Mouse (Mus musculus) midbrain, embryonic 10.5 days (tissue): ENCODE measurements at regions not wholly inside any gene's neighbourhood (a gene's known extent, or its start where the extent isn't known, plus 50 kb on each side); places are given as distances from the start of the nearest gene placed in this dataset.

Experiments
- DNase-seq: peaks from one replicate; pipeline ENCODE4 v3.0.0-alpha.2; 2017; ENCODE audit warnings: low spot score
- H3K27ac ChIP-seq: fragments of 300-500 bp; sonication (generic); replicated peaks from 2 replicates; pipeline ENCODE4 v1.5.1; 2016; ENCODE audit warnings: mild to moderate bottlenecking
- H3K27me3 ChIP-seq: fragments of 300-500 bp; sonication (generic); 2 replicates; pipeline ENCODE4 v1.6.1; 2016; ENCODE audit warnings: low read depth, mild to moderate bottlenecking; ENCODE audit not compliant: poor library complexity, severe bottlenecking
- H3K36me3 ChIP-seq: fragments of 300-500 bp; sonication (generic); 2 replicates; pipeline ENCODE4 v1.6.1; 2016; ENCODE audit warnings: mild to moderate bottlenecking, moderate library complexity
- H3K4me1 ChIP-seq: fragments of 300-500 bp; sonication (generic); 2 replicates; pipeline ENCODE4 v1.6.1; 2016
- H3K4me3 ChIP-seq: fragments of 300-500 bp; sonication (generic); 2 replicates; pipeline ENCODE4 v1.5.1; 2016; ENCODE audit warnings: mild to moderate bottlenecking, moderate library complexity
- H3K9me3 ChIP-seq: fragments of 300-500 bp; sonication (generic); replicated peaks from 2 replicates; pipeline ENCODE4 v1.6.1; 2016; ENCODE audit warnings: mild to moderate bottlenecking
- WGBS: fragments of 180-500 bp; shearing (Covaris S2); methylation state at CpG from one replicate; pipeline ENCODE4 v1.1.7; 2016; 5-methylcytosine and 5-hydroxymethylcytosine counted together

- Histone ChIP-seq H3K27ac (no peak overlapping the region), H3K4me1 (no peaks in the 10 kb centered on the region), H3K9me3 (no peaks in the 10 kb centered on the region), H3K4me3 (no peak overlapping the region), H3K27me3 (no peaks in the 10 kb centered on the region), H3K36me3 (no peaks in the 10 kb centered on the region)
- WGBS: 94% methylated on average over 5 of the region's 5 CpGs
- no peak for DNase-seq
Measured at GRCm38 (mm10) chr6:101931768-101932167, 554.1 kb upstream of the Pdzrn3 start.

- WGBS: 83% methylated on average over 4 of the region's 4 CpGs
Measured at GRCm38 (mm10) chr6:101921686-101922085, 544.0 kb upstream of the Pdzrn3 start.

GRCm38 (mm10) chr6:101921186-101921585 is 543.5 kb upstream of the Pdzrn3 start:
- no peaks in the 10 kb centered on the region for H3K27me3 ChIP-seq
- H3K36me3 ChIP-seq: no peaks in the 10 kb centered on the region
- no peak overlapping the region for H3K4me3 ChIP-seq
- no peak overlapping the region for H3K27ac ChIP-seq
- no peaks in the 10 kb centered on the region for H3K9me3 ChIP-seq
- H3K4me1 ChIP-seq: no peaks in the 10 kb centered on the region
- DNase-seq: no peak

More at GRCm38 (mm10) chr6:101921686-101922085, 544.0 kb upstream of the Pdzrn3 start:
- H3K9me3 ChIP-seq: no peaks in the 10 kb centered on the region
- no peaks in the 10 kb centered on the region for H3K4me1 ChIP-seq
- no peaks in the 10 kb centered on the region for H3K27me3 ChIP-seq
- no peaks in the 10 kb centered on the region for H3K36me3 ChIP-seq
- H3K4me3 ChIP-seq: no peak overlapping the region
- DNase-seq: no peak
- no peak overlapping the region for H3K27ac ChIP-seq

GRCm38 (mm10) chr6:101918914-101919313 is 541.2 kb upstream of the Pdzrn3 start:
- no peaks in the 10 kb centered on the region for H3K4me1 ChIP-seq
- no peak for DNase-seq

GRCm38 (mm10) chr6:101905029-101905342 is 527.3 kb upstream of the Pdzrn3 start:
- Histone ChIP-seq H3K27me3 (no peaks in the 10 kb centered on the region), H3K4me3 (no peak overlapping the region), H3K36me3 (no peaks in the 10 kb centered on the region), H3K27ac (no peak overlapping the region), H3K9me3 (no peaks in the 10 kb centered on the region), H3K4me1 (no peaks in the 10 kb centered on the region)
- DNase-seq: no peak
- WGBS: 90% methylated on average over 2 of the region's 2 CpGs

More at GRCm38 (mm10) chr6:101918914-101919313, 541.2 kb upstream of the Pdzrn3 start:
- no peak overlapping the region for H3K27ac ChIP-seq
- no peaks in the 10 kb centered on the region for H3K9me3 ChIP-seq
- H3K36me3 ChIP-seq: no peaks in the 10 kb centered on the region
- H3K27me3 ChIP-seq: no peaks in the 10 kb centered on the region
- H3K4me3 ChIP-seq: no peak overlapping the region

GRCm38 (mm10) chr6:101904234-101905028 is 526.7 kb upstream of the Pdzrn3 start:
- Histone ChIP-seq H3K4me1 (no peaks in the 10 kb centered on the region), H3K27ac (no peak overlapping the region), H3K36me3 (no peaks in the 10 kb centered on the region), H3K4me3 (no peak overlapping the region), H3K27me3 (no peaks in the 10 kb centered on the region), H3K9me3 (no peaks in the 10 kb centered on the region)
- WGBS: 78% methylated on average over 2 of the region's 2 CpGs
- no peak for DNase-seq

- WGBS: 81% methylated on average over 2 of the region's 2 CpGs
- Histone ChIP-seq H3K27ac (no peak overlapping the region), H3K4me3 (no peak overlapping the region), H3K4me1 (no peaks in the 10 kb centered on the region), H3K36me3 (no peaks in the 10 kb centered on the region), H3K9me3 (no peaks in the 10 kb centered on the region), H3K27me3 (no peaks in the 10 kb centered on the region)
- DNase-seq: no peak
Measured at GRCm38 (mm10) chr6:101902276-101902675, 524.6 kb upstream of the Pdzrn3 start.

- no peaks in the 10 kb centered on the region for H3K4me1 ChIP-seq
- 81% methylated on average over 4 of the region's 4 CpGs for WGBS
- H3K4me3 ChIP-seq: no peak overlapping the region
- no peaks in the 10 kb centered on the region for H3K36me3 ChIP-seq
- H3K9me3 ChIP-seq: no peaks in the 10 kb centered on the region
- no peaks in the 10 kb centered on the region for H3K27me3 ChIP-seq
- H3K27ac ChIP-seq: no peak overlapping the region
- DNase-seq: no peak
Measured at GRCm38 (mm10) chr6:101898544-101898943, 520.8 kb upstream of the Pdzrn3 start.

GRCm38 (mm10) chr6:101890655-101891054 is 513.0 kb upstream of the Pdzrn3 start:
- no peaks in the 10 kb centered on the region for H3K9me3 ChIP-seq

GRCm38 (mm10) chr6:101882938-101883337 is 505.2 kb upstream of the Pdzrn3 start:
- H3K27me3 ChIP-seq: no peaks in the 10 kb centered on the region
- H3K4me3 ChIP-seq: no peak overlapping the region
- DNase-seq: no peak
- H3K36me3 ChIP-seq: no peaks in the 10 kb centered on the region
- peaks cover 5% of the 10 kb centered on the region; the same call in 1 of the 2 replicates for H3K4me1 ChIP-seq
- H3K27ac ChIP-seq: no peak overlapping the region; the same call in 1 of the 2 replicates
- WGBS: 77% methylated on average over 4 of the region's 4 CpGs
- no peaks in the 10 kb centered on the region for H3K9me3 ChIP-seq

More at GRCm38 (mm10) chr6:101890655-101891054, 513.0 kb upstream of the Pdzrn3 start:
- no peak for DNase-seq
- Histone ChIP-seq H3K4me3 (no peak overlapping the region), H3K36me3 (no peaks in the 10 kb centered on the region), H3K27me3 (no peaks in the 10 kb centered on the region), H3K4me1 (no peaks in the 10 kb centered on the region), H3K27ac (no peak overlapping the region)

GRCm38 (mm10) chr6:101874894-101875293 is 497.2 kb upstream of the Pdzrn3 start:
- Histone ChIP-seq H3K4me3 (no peak overlapping the region), H3K9me3 (no peaks in the 10 kb centered on the region), H3K27me3 (no peaks in the 10 kb centered on the region), H3K4me1 (0 out of 2 replicates have a peak, but pooled peaks cover 3% of the 10 kb centered on the region), H3K36me3 (no peaks in the 10 kb centered on the region), H3K27ac (no peak overlapping the region)
- DNase-seq: no peak
- 81% methylated on average over 1 of the region's 1 CpGs for WGBS

- Histone ChIP-seq H3K27me3 (no peaks in the 10 kb centered on the region), H3K4me3 (no peak overlapping the region), H3K9me3 (no peaks in the 10 kb centered on the region), H3K36me3 (no peaks in the 10 kb centered on the region), H3K27ac (no peak overlapping the region), H3K4me1 (no peaks in the 10 kb centered on the region)
- 83% methylated on average over 5 of the region's 5 CpGs for WGBS
- no peak for DNase-seq
Measured at GRCm38 (mm10) chr6:101858895-101859294, 481.2 kb upstream of the Pdzrn3 start.

GRCm38 (mm10) chr6:101840695-101841094 is 463.0 kb upstream of the Pdzrn3 start:
- no peaks in the 10 kb centered on the region for H3K4me1 ChIP-seq
- 89% methylated on average over 4 of the region's 4 CpGs for WGBS
- no peak overlapping the region for H3K4me3 ChIP-seq
- no peak for DNase-seq
- no peaks in the 10 kb centered on the region for H3K9me3 ChIP-seq
- no peaks in the 10 kb centered on the region for H3K27me3 ChIP-seq
- no peak overlapping the region for H3K27ac ChIP-seq
- no peaks in the 10 kb centered on the region for H3K36me3 ChIP-seq
